Mouse (Mus musculus) limb, embryonic 10.5 days (tissue): Measurements from ENCODE around the gene Eif3m. TPM values are rescaled to one million over a fixed set of nuclear protein-coding genes. Genes with fewer than 3 reads are reported as not detected.
A peak's percentile ranks its signal among the peaks of the same experiment; 100 is the strongest.
"Not testable (repeated sequence)": the region's sequence is repeated elsewhere in the genome, so short reads cannot be mapped to it uniquely, and the experiment has no call there.

Experiments used
- DNase-seq: peaks from one replicate; pipeline ENCODE4 v3.0.0-alpha.2; 2017; ENCODE audit warnings: low spot score
- H3K27ac ChIP-seq: fragments of 300-500 bp; sonication (generic); 2 replicates; pipeline ENCODE4 v1.5.1; 2016; ENCODE audit warnings: mild to moderate bottlenecking
- H3K27me3 ChIP-seq: fragments of 300-500 bp; sonication (generic); 2 replicates; pipeline ENCODE4 v1.6.1; 2016; ENCODE audit warnings: low read depth, mild to moderate bottlenecking; ENCODE audit not compliant: poor library complexity, severe bottlenecking
- H3K36me3 ChIP-seq: fragments of 300-500 bp; sonication (generic); 2 replicates; pipeline ENCODE4 v1.6.1; 2016; ENCODE audit warnings: mild to moderate bottlenecking, moderate library complexity
- H3K4me1 ChIP-seq: fragments of 300-500 bp; sonication (generic); 2 replicates; pipeline ENCODE4 v1.6.1; 2016
- H3K4me3 ChIP-seq: fragments of 300-500 bp; sonication (generic); 2 replicates; pipeline ENCODE4 v1.5.1; 2016; ENCODE audit warnings: mild to moderate bottlenecking, moderate library complexity
- H3K9me3 ChIP-seq: fragments of 300-500 bp; sonication (generic); replicated peaks from 2 replicates; pipeline ENCODE4 v1.6.1; 2016; ENCODE audit warnings: mild to moderate bottlenecking
- WGBS: fragments of 180-500 bp; shearing (Covaris S2); methylation state at CpG from one replicate; pipeline ENCODE4 v1.1.7; 2016; 5-methylcytosine and 5-hydroxymethylcytosine counted together
- polyA plus RNA-seq: library from polyadenylated mRNA; unstranded; fragments of >200 nt; fragmentation: Nextera tagmentation; extraction: Ambion mirVana; gene quantifications from 2 replicates; pipeline ENCODE4 v1.2.1, GENCODE M21; 2016

Gene Eif3m
- polyA plus RNA-seq, 1 experiment from 2014 or later = 321 TPM

DNA sequence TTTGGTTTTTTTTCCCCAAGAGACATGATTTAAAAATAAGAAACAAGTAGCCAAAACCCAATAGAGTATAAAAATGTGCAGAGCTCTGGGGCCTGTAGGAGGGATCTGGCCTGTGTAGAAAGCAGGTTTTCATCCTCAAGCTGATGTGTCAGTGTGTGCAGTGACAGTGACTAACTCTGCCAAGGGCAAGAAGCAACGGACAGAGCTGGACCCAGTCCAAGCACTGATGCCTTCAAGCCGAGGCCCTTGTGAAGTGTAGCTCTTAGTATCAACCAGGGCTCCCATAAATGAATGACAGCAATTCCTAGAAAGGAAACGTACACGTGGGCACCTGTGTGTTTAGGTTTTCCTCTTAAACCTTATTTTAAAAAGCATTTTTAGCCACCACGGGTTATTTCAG is 11.9 kb upstream of the Eif3m start:
- Histone ChIP-seq H3K4me3 (no peak overlapping the region), H3K27me3 (0 out of 2 replicates have a peak, but pooled peaks cover 8% of the 10 kb centered on the region), H3K27ac (no peak overlapping the region), H3K9me3 (no peaks in the 10 kb centered on the region), H3K36me3 (no peaks in the 10 kb centered on the region), H3K4me1 (peaks cover under 1% of the 10 kb centered on the region; the same call in 1 of the 2 replicates)
- 87% methylated on average over 5 of the region's 5 CpGs for WGBS
- no peak for DNase-seq

- Histone ChIP-seq H3K9me3 (no peaks in the 10 kb centered on the region), H3K27me3 (0 out of 2 replicates have a peak, but pooled peaks cover 8% of the 10 kb centered on the region), H3K4me3 (no peak overlapping the region), H3K36me3 (no peaks in the 10 kb centered on the region), H3K4me1 (peaks cover 12% of the 10 kb centered on the region), H3K27ac (no peak overlapping the region)
- 79% methylated on average over 22 of the region's 22 CpGs for WGBS
- no peak for DNase-seq
Measured at GRCm38 (mm10) chr2:105026950-105027695, 10.2 kb upstream of the Eif3m start.

- not testable (repeated sequence) for H3K9me3 ChIP-seq, H3K27ac ChIP-seq, H3K4me3 ChIP-seq, H3K36me3 ChIP-seq, H3K27me3 ChIP-seq, DNase-seq
- H3K4me1 ChIP-seq = peaks cover 16% of the 10 kb centered on the region
- WGBS = 92% methylated on average over 12 of the region's 12 CpGs
Measured at GRCm38 (mm10) chr2:105025610-105026009, 8.7 kb upstream of the Eif3m start.

DNA sequence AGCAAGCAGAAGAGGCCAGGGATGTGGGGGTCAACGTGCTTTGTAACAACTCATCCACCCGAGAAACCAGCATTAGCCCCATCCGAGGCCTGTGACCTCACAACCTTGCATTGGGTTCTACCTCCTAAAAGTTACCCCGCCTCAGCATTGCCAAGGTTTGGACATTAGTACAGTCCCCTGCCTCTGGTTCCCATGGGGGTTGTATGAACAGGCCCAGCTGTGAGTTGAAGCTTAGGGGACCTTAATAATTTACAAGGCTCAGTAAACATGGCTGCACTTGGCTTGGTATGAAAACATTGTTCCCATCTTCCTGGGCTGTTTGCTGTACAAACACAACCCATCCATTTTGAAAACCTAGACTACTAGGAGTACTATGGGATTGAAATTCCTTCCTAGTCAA is 6.9 kb upstream of the Eif3m start:
- no peak for DNase-seq
- Histone ChIP-seq H3K27me3 (0 out of 2 replicates have a peak, but pooled peaks cover 5% of the 10 kb centered on the region), H3K36me3 (no peaks in the 10 kb centered on the region), H3K27ac (no peak overlapping the region), H3K9me3 (no peaks in the 10 kb centered on the region), H3K4me3 (no peak overlapping the region), H3K4me1 (peaks cover 16% of the 10 kb centered on the region)
- 81% methylated on average over 4 of the region's 4 CpGs for WGBS

GRCm38 (mm10) chr2:105023031-105023615 is 6.2 kb upstream of the Eif3m start:
- Histone ChIP-seq H3K27me3 (0 out of 2 replicates have a peak, but pooled peaks cover 5% of the 10 kb centered on the region), H3K27ac (no peak overlapping the region), H3K4me3 (no peak overlapping the region), H3K4me1 (peaks cover 16% of the 10 kb centered on the region), H3K9me3 (no peaks in the 10 kb centered on the region), H3K36me3 (no peaks in the 10 kb centered on the region)
- no peak for DNase-seq
- 64% methylated on average over 6 of the region's 6 CpGs for WGBS

DNA sequence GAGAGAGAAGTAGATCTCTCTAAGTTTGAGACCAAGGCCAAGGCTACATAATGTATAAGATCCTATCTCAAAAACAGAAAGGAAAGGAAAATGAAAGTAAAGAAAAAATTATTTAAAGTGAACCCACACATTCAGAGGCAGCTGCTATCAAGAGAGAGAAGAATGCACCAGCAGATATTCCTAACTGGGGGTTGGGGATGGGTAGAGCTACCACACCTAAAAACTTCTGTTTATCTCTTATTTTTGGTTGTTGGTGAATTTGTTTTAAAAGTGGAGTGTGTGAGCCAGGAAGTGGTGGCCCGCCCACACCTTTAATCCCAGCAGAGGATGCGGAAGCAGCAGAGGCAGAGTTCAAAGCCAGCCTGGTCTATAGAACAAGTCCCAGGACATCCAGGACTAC is 5.0 kb upstream of the Eif3m start:
- Histone ChIP-seq H3K36me3 (no peaks in the 10 kb centered on the region), H3K9me3 (no peaks in the 10 kb centered on the region), H3K4me3 (no peak overlapping the region), H3K27ac (no peak overlapping the region), H3K4me1 (peaks cover 24% of the 10 kb centered on the region), H3K27me3 (0 out of 2 replicates have a peak, but pooled peaks cover 3% of the 10 kb centered on the region)
- DNase-seq = no peak
- WGBS = 96% methylated on average over 2 of the region's 2 CpGs

GRCm38 (mm10) chr2:105021256-105021655 is 4.4 kb upstream of the Eif3m start:
- Histone ChIP-seq H3K36me3 (no peaks in the 10 kb centered on the region), H3K4me1 (peaks cover 24% of the 10 kb centered on the region), H3K27ac (no peak overlapping the region), H3K4me3 (no peak overlapping the region), H3K9me3 (no peaks in the 10 kb centered on the region), H3K27me3 (no peaks in the 10 kb centered on the region)
- WGBS = 74% methylated on average over 12 of the region's 12 CpGs
- DNase-seq = no peak

- Histone ChIP-seq H3K36me3 (no peaks in the 10 kb centered on the region), H3K4me1 (peaks cover 33% of the 10 kb centered on the region), H3K27me3 (no peaks in the 10 kb centered on the region), H3K4me3 (no peak overlapping the region), H3K27ac (no peak overlapping the region), H3K9me3 (no peaks in the 10 kb centered on the region)
- 78% methylated on average over 1 of the region's 1 CpGs for WGBS
- DNase-seq = no peak
Measured at GRCm38 (mm10) chr2:105019457-105019856, 2.6 kb upstream of the Eif3m start.

GRCm38 (mm10) chr2:105017802-105018201 is 922 bp upstream of the Eif3m start:
- Histone ChIP-seq H3K4me3 (peak overlapping the region; percentile 100; the same call in 1 of the 2 replicates), H3K4me1 (peaks cover 23% of the 10 kb centered on the region), H3K36me3 (peaks cover 13% of the 10 kb centered on the region), H3K9me3 (no peaks in the 10 kb centered on the region), H3K27me3 (no peaks in the 10 kb centered on the region), H3K27ac (no peak overlapping the region)
- no peak for DNase-seq
- WGBS = 80% methylated on average over 3 of the region's 3 CpGs

- H3K27ac ChIP-seq = peak overlapping the region; percentile 94
- no peaks in the 10 kb centered on the region for H3K9me3 ChIP-seq
- peaks cover 27% of the 10 kb centered on the region for H3K36me3 ChIP-seq
- no peaks in the 10 kb centered on the region for H3K27me3 ChIP-seq
- H3K4me3 ChIP-seq = peak overlapping the region; percentile 100
- no peak for DNase-seq
- WGBS = 1% methylated on average over 43 of the region's 43 CpGs
- H3K4me1 ChIP-seq = peaks cover 19% of the 10 kb centered on the region
Measured at GRCm38 (mm10) chr2:105016192-105016966, 501 bp downstream of the Eif3m start.

DNA sequence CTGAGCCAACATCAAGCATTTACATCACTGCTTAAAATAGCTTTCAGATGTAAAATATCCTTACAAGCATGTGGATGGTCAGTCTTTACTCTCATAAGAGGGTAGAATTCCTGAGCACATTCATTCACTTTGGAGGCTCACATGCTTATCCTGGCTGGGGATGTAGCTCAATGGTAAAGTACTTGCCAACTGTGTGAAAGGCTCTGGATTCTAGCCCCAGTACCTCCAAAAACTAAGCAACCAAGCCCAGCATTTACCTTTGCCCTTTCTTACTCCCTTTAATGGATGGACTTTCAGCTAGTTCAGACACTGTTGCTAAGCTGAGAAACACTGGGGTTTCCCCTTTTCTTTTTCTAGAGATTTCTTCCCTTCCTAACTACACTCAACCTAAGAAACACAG is 9.6 kb downstream of the Eif3m start:
- DNase-seq = no peak
- no peaks in the 10 kb centered on the region for H3K4me1 ChIP-seq
- no peaks in the 10 kb centered on the region for H3K27me3 ChIP-seq
- H3K27ac ChIP-seq = no peak overlapping the region
- H3K36me3 ChIP-seq = peaks cover 100% of the 10 kb centered on the region
- no peak overlapping the region for H3K4me3 ChIP-seq
- H3K9me3 ChIP-seq = no peaks in the 10 kb centered on the region

GRCm38 (mm10) chr2:104996201-104996600 is 20.7 kb downstream of the Eif3m start:
- peaks cover 44% of the 10 kb centered on the region for H3K36me3 ChIP-seq
- H3K9me3 ChIP-seq = no peaks in the 10 kb centered on the region
- H3K27ac ChIP-seq = no peak overlapping the region
- H3K27me3 ChIP-seq = no peaks in the 10 kb centered on the region
- no peak overlapping the region for H3K4me3 ChIP-seq
- H3K4me1 ChIP-seq = no peaks in the 10 kb centered on the region
- DNase-seq = no peak
- WGBS = 91% methylated on average over 3 of the region's 3 CpGs

GRCm38 (mm10) chr2:104994436-104994835 is 22.4 kb downstream of the Eif3m start:
- Histone ChIP-seq H3K27me3 (no peaks in the 10 kb centered on the region), H3K4me1 (no peaks in the 10 kb centered on the region), H3K9me3 (no peaks in the 10 kb centered on the region), H3K27ac (no peak overlapping the region), H3K36me3 (peaks cover 31% of the 10 kb centered on the region), H3K4me3 (no peak overlapping the region)
- 45% methylated on average over 2 of the region's 2 CpGs for WGBS
- no peak for DNase-seq
